Mouse (Mus musculus): ENCODE results near the gene Akr1b8. TPM values are rescaled to one million over a fixed set of nuclear protein-coding genes. Genes with fewer than 3 reads are reported as not detected.

Gene Akr1b8
- polyA plus RNA-seq (2017; shearing (Covaris generic)), result 0.28 TPM

DNA sequence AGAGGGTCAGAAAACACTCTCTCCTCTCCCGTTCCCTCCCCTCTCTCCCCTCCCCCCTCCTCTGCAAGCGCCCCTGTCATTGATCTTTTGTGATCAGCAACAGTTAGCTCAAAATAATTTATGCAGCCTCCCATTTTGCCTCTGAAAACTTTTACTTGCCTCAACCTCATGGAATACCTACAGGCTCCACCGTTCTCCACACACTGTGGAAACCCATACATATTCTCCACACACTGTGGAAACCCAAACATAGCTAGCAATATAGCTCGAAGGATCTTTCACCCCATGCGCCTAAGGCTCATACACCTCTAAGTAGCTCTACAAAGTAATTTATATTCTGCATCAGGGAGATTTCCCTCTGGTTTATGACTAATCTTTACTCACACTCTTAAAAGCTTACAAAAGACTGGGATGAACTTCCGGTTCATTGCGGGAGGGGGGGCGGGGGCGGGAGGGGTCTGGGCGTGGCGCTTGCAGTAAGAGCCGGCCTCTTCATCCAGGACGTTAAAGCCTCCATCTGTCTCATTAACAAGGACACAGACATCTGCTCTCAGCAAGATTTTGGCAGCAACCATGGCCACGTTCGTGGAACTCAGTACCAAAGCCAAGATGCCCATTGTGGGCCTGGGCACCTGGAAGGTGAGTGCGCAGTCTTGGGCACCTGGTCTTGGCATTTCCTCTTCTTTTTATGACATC lies at the start of gene Akr1b8:
TSS of gene Akr1b8 (plus strand) at position 462 of the 696 bp plus-strand sequence.

DNA sequence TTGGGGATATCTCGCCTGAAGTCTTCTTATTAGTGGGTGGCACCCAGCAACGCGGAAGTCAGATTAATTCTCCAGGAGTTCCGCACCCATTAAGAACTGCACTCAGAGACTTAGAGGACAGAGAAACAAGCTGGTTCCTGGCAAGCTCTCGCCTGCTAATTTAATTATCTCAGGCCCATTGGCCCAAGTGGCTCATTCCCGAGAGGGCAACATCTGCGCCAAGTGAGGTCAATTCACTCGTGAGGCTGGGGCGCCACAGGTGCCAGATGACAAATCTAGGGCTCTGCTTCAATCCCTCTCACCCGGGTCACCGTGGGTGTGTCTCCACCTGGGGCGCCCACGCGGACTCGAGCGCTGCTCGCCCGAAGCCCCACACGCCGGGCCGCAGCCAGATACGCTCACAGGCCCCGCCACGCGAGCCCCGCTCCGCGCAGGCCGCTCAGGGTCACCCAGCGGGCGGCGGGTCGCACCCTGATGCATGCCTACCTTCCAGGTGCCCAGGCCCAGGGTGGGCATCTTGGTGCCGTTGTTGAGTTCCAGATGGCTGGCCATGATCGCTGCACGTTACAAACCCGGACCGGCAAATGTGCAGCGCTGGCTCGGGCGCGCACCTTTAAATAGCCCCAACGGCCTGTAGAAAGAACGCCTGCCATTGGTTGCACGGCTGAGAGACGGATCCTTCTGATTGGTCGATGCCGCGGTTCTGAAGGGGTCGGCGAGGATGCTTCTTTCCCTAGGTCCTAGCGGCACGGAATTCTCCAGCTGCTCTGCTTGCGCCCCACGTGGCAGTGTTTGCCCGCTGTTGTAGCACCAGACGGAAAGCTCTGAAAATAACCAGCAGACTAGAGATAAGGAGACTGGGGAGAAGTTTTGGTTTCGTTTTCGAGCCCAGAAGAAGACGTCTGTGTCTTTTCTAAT lies 36.8 kb upstream of the Akr1b8 start, which contains the start of gene Akr1b3:
TSS of gene Akr1b3 (minus strand) at position 625 of the 918 bp plus-strand sequence.

DNA sequence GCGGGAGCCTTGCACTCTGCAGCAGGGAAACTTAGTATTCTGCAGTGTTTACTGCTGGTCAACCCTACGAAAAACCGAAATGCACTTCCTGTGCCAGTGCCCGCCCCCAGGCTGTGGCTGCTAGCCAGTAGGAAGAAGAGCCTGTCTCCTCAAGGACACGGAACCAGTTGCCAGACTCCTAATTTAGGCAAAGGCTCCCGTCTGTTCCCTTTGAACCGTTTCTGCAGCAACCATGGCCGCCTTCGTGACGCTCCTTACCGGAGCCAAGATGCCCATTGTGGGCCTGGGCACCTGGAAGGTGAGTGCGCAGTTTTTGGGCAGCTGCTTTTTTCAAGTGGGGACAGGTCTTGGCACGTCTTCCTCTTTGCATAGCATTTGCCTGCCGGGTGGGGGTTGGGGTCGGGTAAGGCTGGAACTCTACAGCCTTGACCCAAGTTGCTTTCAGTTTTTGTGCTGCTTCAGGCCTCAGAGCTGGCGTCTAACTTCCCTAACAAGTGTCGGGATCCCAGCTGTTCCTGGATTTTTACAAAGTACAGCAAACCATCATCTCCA lies 30.3 kb downstream of the Akr1b8 start, which contains the start of gene Akr1b10:
TSS of gene Akr1b10 (plus strand) at position 109 of the 552 bp plus-strand sequence.

DNA sequence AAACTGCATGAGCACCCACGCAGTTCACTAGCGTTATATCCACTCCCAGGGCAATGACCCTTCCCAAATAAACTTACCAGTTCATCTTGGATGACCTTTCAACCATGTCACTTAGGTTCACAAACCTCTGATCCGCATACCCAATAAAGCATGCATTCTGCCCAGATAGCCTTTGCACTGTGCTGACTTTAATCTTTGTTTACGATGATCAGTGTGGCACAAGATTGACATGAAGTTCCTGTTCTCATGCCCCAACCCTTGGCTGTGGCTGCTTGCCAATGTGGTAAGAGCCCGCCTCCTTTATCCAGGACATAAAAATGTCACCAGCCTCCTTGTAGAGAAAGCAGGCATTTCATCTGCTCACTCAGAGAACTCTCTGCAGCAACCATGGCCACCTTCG lies 58.1 kb downstream of the Akr1b8 start, which contains the start of gene Akr1b7:
TSS of gene Akr1b7 (plus strand) at position 312 of the 400 bp plus-strand sequence.

Other genes with a start within 250 kb of the Akr1b8 start
- gene Slc35b4, start 177.0 kb upstream of the Akr1b8 start, polyA plus RNA-seq (2017; shearing (Covaris generic)), result 61.1 TPM
- 350 TPM for gene Akr1b3, start 36.6 kb upstream of the Akr1b8 start, polyA plus RNA-seq (2017; shearing (Covaris generic))
- 57.5 TPM for gene Akr1b10, start 30.1 kb downstream of the Akr1b8 start, polyA plus RNA-seq (2017; shearing (Covaris generic))
- not detected for gene Akr1b7, start 58.2 kb downstream of the Akr1b8 start, polyA plus RNA-seq (2017; shearing (Covaris generic))
- gene Bpgm, start 122.1 kb downstream of the Akr1b8 start, polyA plus RNA-seq (2017; shearing (Covaris generic)), result 31.1 TPM
- not detected for gene Cald1, start 244.4 kb downstream of the Akr1b8 start, polyA plus RNA-seq (2017; shearing (Covaris generic))

All from activated CD4-positive, CD25-positive, alpha-beta regulatory T cell, adult 9 weeks (primary cell).